Mouse (Mus musculus) ovary, postnatal 10 days (tissue): ENCODE data around the gene Rbp7.

Source experiments
- DNase-seq: peaks from one replicate; pipeline ENCODE4 v3.0.0; 2022; ENCODE audit warnings: low spot score

Gene Rbp7

GRCm38 (mm10) chr4:149405713-149406443, 48.9 kb downstream of the Rbp7 start:
- no peak for DNase-seq

DNA sequence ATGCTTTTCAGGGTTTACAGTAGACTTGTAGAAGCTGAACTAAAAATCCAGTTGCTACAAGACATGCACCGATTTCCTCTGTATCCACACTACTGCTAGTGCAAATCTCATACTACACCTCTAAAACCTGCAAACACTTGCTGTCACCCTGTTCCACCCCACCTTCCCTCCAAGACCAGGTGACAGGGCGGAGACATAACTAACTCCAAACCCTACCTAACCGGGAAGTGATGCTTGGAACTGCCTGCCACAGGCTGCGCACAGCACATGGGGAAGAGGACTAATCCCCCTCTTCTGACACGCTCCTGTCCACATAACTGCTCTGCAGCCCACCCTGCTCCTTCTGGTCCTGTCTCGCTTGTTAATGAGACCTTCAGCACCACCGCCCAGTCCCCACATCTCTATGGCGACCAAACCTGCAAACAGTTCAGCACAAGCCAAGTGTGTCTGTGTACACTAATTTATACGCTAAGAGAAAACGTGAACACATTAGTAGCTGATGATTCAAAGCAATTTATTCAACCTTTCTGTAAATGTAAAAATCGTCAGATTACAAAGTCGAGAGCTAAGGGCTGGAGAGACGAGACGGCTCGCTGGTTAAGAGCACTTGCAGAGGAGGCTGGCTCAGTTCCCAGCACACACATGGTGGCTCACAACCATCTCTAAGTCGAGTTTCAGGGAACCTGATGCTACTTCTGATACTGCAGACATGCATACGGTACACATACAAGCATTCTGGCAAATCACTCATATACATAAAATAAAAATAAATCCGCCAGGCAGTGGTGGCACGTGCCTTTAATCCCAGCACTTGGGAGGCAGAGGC, 49.9 kb downstream of the Rbp7 start:
- DNase-seq, result no peak

DNA sequence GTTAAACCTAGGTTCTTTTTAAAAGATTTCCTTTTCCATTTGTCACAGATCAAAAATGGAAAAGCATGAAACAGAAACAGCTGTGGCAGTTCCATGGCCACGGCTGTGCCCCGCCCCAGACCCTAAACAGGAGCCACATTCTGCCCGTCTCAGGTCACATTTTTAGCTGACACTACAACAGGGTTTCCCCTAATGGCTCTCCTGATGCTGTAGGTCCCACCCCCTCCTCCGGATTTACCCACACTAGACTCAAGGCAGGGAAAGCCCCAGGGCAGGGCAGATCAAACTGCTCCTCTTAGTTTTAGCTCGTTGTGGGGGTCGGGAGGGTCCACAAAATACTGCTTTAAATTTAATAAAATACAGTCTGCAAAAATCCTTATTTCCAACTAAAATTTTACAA, 51.7 kb downstream of the Rbp7 start:
- no peak for DNase-seq

DNA sequence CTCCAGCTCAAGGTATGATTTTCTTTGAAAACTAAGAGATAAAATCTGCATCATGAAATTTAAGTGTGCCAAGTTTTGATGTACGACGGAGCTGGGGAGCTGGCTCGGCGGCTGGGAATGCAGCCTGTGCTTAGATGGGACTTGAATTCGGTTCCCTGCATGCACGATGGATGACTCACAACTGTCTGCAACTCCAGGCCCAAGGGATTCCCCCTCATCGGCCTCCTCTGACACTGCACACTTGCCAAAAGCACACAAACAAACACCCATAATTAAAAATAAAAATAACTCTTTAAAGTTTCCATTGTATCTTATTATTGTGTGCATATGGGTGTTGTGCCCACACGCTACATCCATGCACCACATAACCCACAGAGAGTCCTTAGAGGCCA, 53.2 kb downstream of the Rbp7 start:
- no peak for DNase-seq

GRCm38 (mm10) chr4:149400878-149401590, 53.7 kb downstream of the Rbp7 start:
- no peak for DNase-seq
